Comparison of ENCODE assay signal across 32 mouse cellular contexts in genomic region chr12:54956974-54957373, GRCm38 (mm10). TPM values are rescaled to one million over a fixed set of nuclear protein-coding genes. Genes with fewer than 3 reads are reported as not detected.
DNase-seq lines count a peak whose midpoint lies in the region; ATAC-seq and TF ChIP-seq lines count a peak whose summit lies in the region.
"Had no signal": no experiment of that assay in that cellular context is flagged by ENCODE, and none has a peak within 500 bp of the region (broad histone marks: within the 10 kb centered on the region; RNA-seq: fewer than 3 reads in every experiment).

No protein-coding gene starts in this region.

- no peak overlapping the region for H3K4me2 ChIP-seq in liver, embryonic 15.5 days
- no peak overlapping the region for H3K4me2 ChIP-seq in midbrain, postnatal 0 days (ENCODE audit: low read depth, low read length, poor library complexity, severe bottlenecking)
- H3K4me2 ChIP-seq: embryonic facial prominence, embryonic 12.5 days; forebrain, embryonic 13.5 days; forebrain, embryonic 15.5 days had no signal

- TF ChIP-seq CTCF in midbrain, postnatal 0 days (IDR thresholded peaks at IDR 0.05), result no peak

- 0 out of 2 replicates have a peak overlapping the region, but pooled peaks have one; percentile 26 for H3K27ac ChIP-seq in liver, embryonic 15.5 days (replicated peaks)
- H3K27ac ChIP-seq in midbrain, postnatal 0 days (ENCODE audit: low read depth, low read length), result no peak overlapping the region
- H3K27ac ChIP-seq: embryonic facial prominence, embryonic 10.5 days; embryonic facial prominence, embryonic 12.5 days; forebrain, embryonic 13.5 days; forebrain, embryonic 15.5 days had no signal

- no peak for DNase-seq in liver
- DNase-seq in frontal cortex, postnatal 36 days (ENCODE audit: low spot score in 2 of 2), result no peak
- no peak for DNase-seq in midbrain, postnatal 0 days (ENCODE audit: low spot score)
- no peak for DNase-seq in left cerebral cortex, postnatal 10 days (ENCODE audit: extremely low spot score in 1 of 2, low spot score in 2 of 2)
- DNase-seq: adrenal gland, adult 2 months; adrenal gland, postnatal 10 days; adrenal gland, postnatal 25 days; cerebellum, adult 11 months; cerebellum, adult 18-20 months; cerebellum, adult 8-10 months; cerebellum, adult 9-11 months; cerebellum, postnatal 14 days; cerebellum, postnatal 36 days; forebrain, postnatal 0 days had no signal

- no peak overlapping the region for H3K9ac ChIP-seq in liver, embryonic 15.5 days
- H3K9ac ChIP-seq in midbrain, postnatal 0 days (replicated peaks; ENCODE audit: low read length, poor library complexity, severe bottlenecking), result no peak overlapping the region
- H3K9ac ChIP-seq: embryonic facial prominence, embryonic 12.5 days; forebrain, embryonic 13.5 days; forebrain, embryonic 15.5 days; forebrain, postnatal 0 days had no signal

- no peaks in the 10 kb centered on the region for H3K9me3 ChIP-seq in liver, embryonic 15.5 days (replicated peaks)
- no peaks in the 10 kb centered on the region for H3K9me3 ChIP-seq in midbrain, postnatal 0 days (ENCODE audit: low read length)
- H3K9me3 ChIP-seq: embryonic facial prominence, embryonic 10.5 days; embryonic facial prominence, embryonic 12.5 days; forebrain, embryonic 13.5 days; forebrain, embryonic 15.5 days; G1E had no signal

- intact Hi-C loops in left cerebral cortex, postnatal 10 days (cut with DNase I), result no loop called here

- H3K36me3 ChIP-seq in liver, embryonic 15.5 days (replicated peaks), result peaks cover 36% of the 10 kb centered on the region
- H3K36me3 ChIP-seq in midbrain, postnatal 0 days (ENCODE audit: insufficient read depth, low read length), result no peaks in the 10 kb centered on the region
- H3K36me3 ChIP-seq: forebrain, embryonic 15.5 days had no signal

- no peaks in the 10 kb centered on the region for H3K27me3 ChIP-seq in liver, embryonic 15.5 days
- no peaks in the 10 kb centered on the region for H3K27me3 ChIP-seq in midbrain, postnatal 0 days (ENCODE audit: insufficient read depth, low read length)
- H3K27me3 ChIP-seq: CH12.LX; embryonic facial prominence, embryonic 12.5 days; forebrain, embryonic 13.5 days; forebrain, embryonic 15.5 days; Patski had no signal

- H3K4me1 ChIP-seq in liver, embryonic 15.5 days (replicated peaks), result peaks cover 29% of the 10 kb centered on the region
- no peaks in the 10 kb centered on the region for H3K4me1 ChIP-seq in midbrain, postnatal 0 days (ENCODE audit: insufficient read depth, low read length)
- H3K4me1 ChIP-seq: embryonic facial prominence, embryonic 10.5 days; embryonic facial prominence, embryonic 12.5 days; forebrain, embryonic 15.5 days had no signal

- ATAC-seq in liver, embryonic 15.5 days (ENCODE audit: insufficient read depth), result no peak
- 0 out of 2 replicates have a peak, but pooled peaks have one; percentile 45 for ATAC-seq in common myeloid progenitor, adult 5-6 weeks (replicated peaks; ENCODE audit: low read depth, poor library complexity, severe bottlenecking)
- ATAC-seq in hematopoietic stem cell, adult 5-6 weeks (replicated peaks in 1 of 2; ENCODE audit: insufficient read depth in 1 of 2, low FRiP score in 2 of 2, low TSS enrichment in 1 of 2, low read depth in 1 of 2, poor library complexity in 2 of 2, severe bottlenecking in 2 of 2), result peak; percentile 37 to 70; a peak in 3 of 4 replicates
- peak; percentile 56 for ATAC-seq in megakaryocyte progenitor cell, adult 5-6 weeks (replicated peaks; ENCODE audit: poor library complexity)
- ATAC-seq in midbrain, postnatal 0 days (ENCODE audit: low FRiP score), result no peak
- ATAC-seq: activated CD4-positive, CD25-positive, alpha-beta regulatory T cell, adult 4 months; forebrain, embryonic 13.5 days; forebrain, embryonic 15.5 days; forebrain, postnatal 0 days; Patski had no signal

- no peak overlapping the region for H3K4me3 ChIP-seq in liver, embryonic 15.5 days (replicated peaks)
- no peak overlapping the region for H3K4me3 ChIP-seq in midbrain, postnatal 0 days (ENCODE audit: low read depth, low read length)
- H3K4me3 ChIP-seq: embryonic facial prominence, embryonic 10.5 days; embryonic facial prominence, embryonic 12.5 days; forebrain, embryonic 13.5 days; forebrain, embryonic 15.5 days had no signal

- WGBS in liver, embryonic 15.5 days (ENCODE audit: insufficient replicate concordance), result 42% methylated on average over 2 of the region's 2 CpGs
- 87% methylated on average over 2 of the region's 2 CpGs for WGBS in midbrain, postnatal 0 days

RNA-seq across cellular contexts. Expression of gene Gm20403, which starts 29.4 kb away (rescaled TPM):
- polyA plus RNA-seq in liver, embryonic 15.5 days (2015; fragmentation: Nextera tagmentation; extraction: Ambion mirVana), result not detected in 2 replicates
- total RNA-seq in common myeloid progenitor, adult 5-6 weeks (2017), result not detected in 2 replicates
- not detected in 2 replicates for total RNA-seq in hematopoietic stem cell, adult 5-6 weeks (2017)
- total RNA-seq in megakaryocyte progenitor cell, adult 5-6 weeks (2015), result not detected in 2 replicates
- total RNA-seq in megakaryocyte progenitor cell, adult 5-6 weeks (2017), result not detected in 2 replicates
- total RNA-seq in midbrain, postnatal 0 days (2014; rRNA removed), result not detected in 2 replicates
- not detected in 2 replicates for polyA plus RNA-seq in midbrain, postnatal 0 days (2015; fragmentation: Nextera tagmentation; extraction: Ambion mirVana)
- total RNA-seq in left cerebral cortex, postnatal 10 days (2021), result not detected
- total RNA-seq: adrenal gland, adult 2 months; adrenal gland, postnatal 10 days; adrenal gland, postnatal 25 days; adrenal gland, postnatal 4 days; CH12.LX; forebrain, postnatal 0 days; G1E had no signal
- polyA plus RNA-seq: activated CD4-positive, CD25-positive, alpha-beta regulatory T cell, adult 4 months; adrenal gland, adult 2 months; brain, embryonic 14.5 days; C2C12; cortical plate, adult 2 months; embryonic facial prominence, embryonic 10.5 days; embryonic facial prominence, embryonic 12.5 days; embryonic facial prominence, embryonic 14.5 days; forebrain, embryonic 11.5 days; forebrain, embryonic 13.5 days; forebrain, embryonic 15.5 days; forebrain, postnatal 0 days had no signal

RNA-seq across cellular contexts. Expression of gene Baz1a, which starts 57.2 kb away (rescaled TPM):
- polyA plus RNA-seq in liver, embryonic 15.5 days (2015; fragmentation: Nextera tagmentation; extraction: Ambion mirVana), result 28.8 and 32.2 TPM in 2 replicates
- 98.0 and 152 TPM in 2 replicates for total RNA-seq in common myeloid progenitor, adult 5-6 weeks (2017)
- 66.6 and 74.0 TPM in 2 replicates for total RNA-seq in hematopoietic stem cell, adult 5-6 weeks (2017)
- total RNA-seq in megakaryocyte progenitor cell, adult 5-6 weeks (2015), result 367 and 372 TPM in 2 replicates
- 151 and 171 TPM in 2 replicates for total RNA-seq in megakaryocyte progenitor cell, adult 5-6 weeks (2017)
- 2.1 and 4.4 TPM in 2 replicates for total RNA-seq in midbrain, postnatal 0 days (2014; rRNA removed)
- polyA plus RNA-seq in midbrain, postnatal 0 days (2015; fragmentation: Nextera tagmentation; extraction: Ambion mirVana), result 2.0 and 2.6 TPM in 2 replicates
- 1 to 10 TPM; 2.3 to 2.9 TPM for total RNA-seq in left cerebral cortex, postnatal 10 days (2021)

Comparison
In these comparisons a context has a peak if more than half of its experiments do, and no peak if none do; other contexts are left out.
1. ATAC-seq: peak in common myeloid progenitor, adult 5-6 weeks (single experiment), hematopoietic stem cell, adult 5-6 weeks (2 of 2) and megakaryocyte progenitor cell, adult 5-6 weeks (single experiment); none in liver, embryonic 15.5 days (single experiment) and midbrain, postnatal 0 days (single experiment).
2. RNA of gene Baz1a, which starts 57.2 kb away (total RNA-seq): 151 to 372 TPM in megakaryocyte progenitor cell, adult 5-6 weeks, 98.0 to 152 TPM in common myeloid progenitor, adult 5-6 weeks and 66.6 to 74.0 TPM in hematopoietic stem cell, adult 5-6 weeks; 2.1 to 4.4 TPM in midbrain, postnatal 0 days and 2.3 to 2.9 TPM in left cerebral cortex, postnatal 10 days; every median in the first group is over 10 times any median in the second.